12 mouse cellular contexts compared by ENCODE assay signal in the genomic region with DNA sequence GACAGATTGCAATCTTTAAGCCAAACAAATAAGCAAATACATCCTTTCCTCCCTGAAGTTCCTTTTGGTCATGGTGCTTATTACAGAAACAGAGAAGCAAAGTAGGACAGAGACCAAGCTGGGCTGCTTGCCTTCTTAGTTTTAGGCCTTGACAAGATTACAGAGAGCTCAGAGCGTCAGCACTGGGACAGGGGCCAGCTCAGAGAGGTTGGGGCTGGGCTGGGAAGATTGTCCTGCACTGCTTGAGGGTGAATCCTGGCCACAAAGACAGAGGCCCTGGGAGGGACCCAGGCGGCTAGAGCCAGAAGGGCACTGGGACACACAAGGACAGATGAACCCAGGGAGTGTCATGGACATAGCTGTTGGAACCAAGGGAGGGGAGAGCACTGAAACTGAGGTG. TPM values are rescaled to one million over a fixed set of nuclear protein-coding genes. Genes with fewer than 3 reads are reported as not detected.
DNase-seq lines count a peak whose midpoint lies in the region.
"Had no signal": no experiment of that assay in that cellular context is flagged by ENCODE, and none has a peak within 500 bp of the region (broad histone marks: within the 10 kb centered on the region; RNA-seq: fewer than 3 reads in every experiment).

No protein-coding gene starts in this region.

- DNase-seq in heart, adult 18-20 months = peak; percentile 72 to 81
- no peak for DNase-seq in heart, embryonic 10.5 days (ENCODE audit: low spot score)
- DNase-seq in urinary bladder, postnatal 36 days (ENCODE audit: low spot score in 2 of 2) = peak; percentile 18 to 58
- no peak for DNase-seq in urinary bladder, adult 2 months (ENCODE audit: low spot score)
- DNase-seq in heart, postnatal 14 days = peak; percentile 69 to 74
- no peak for DNase-seq in thymus, postnatal 0 days (ENCODE audit: low spot score)
- DNase-seq in embryo, embryonic 10.5 days (ENCODE audit: low spot score) = no peak
- DNase-seq in left cerebral cortex, adult 9 months (ENCODE audit: low spot score in 2 of 2) = no peak
- DNase-seq: B cell, adult 2 months had no signal

- peaks cover 3% of the 10 kb centered on the region; the same call in 1 of the 2 replicates for H3K27me3 ChIP-seq in heart, embryonic 10.5 days (ENCODE audit: insufficient read depth, poor library complexity, severe bottlenecking)
- H3K27me3 ChIP-seq: forebrain, embryonic 15.5 days had no signal

- H3K27ac ChIP-seq in heart, embryonic 10.5 days = no peak overlapping the region
- H3K27ac ChIP-seq: forebrain, embryonic 15.5 days; macrophage had no signal

- no peaks in the 10 kb centered on the region for H3K36me3 ChIP-seq in heart, embryonic 10.5 days
- H3K36me3 ChIP-seq: forebrain, embryonic 15.5 days had no signal

- 33% methylated on average over 2 of the region's 2 CpGs for WGBS in heart, embryonic 10.5 days

- H3K9me3 ChIP-seq in heart, embryonic 10.5 days = no peaks in the 10 kb centered on the region
- H3K9me3 ChIP-seq: forebrain, embryonic 15.5 days had no signal

- no peak overlapping the region for H3K4me3 ChIP-seq in heart, embryonic 10.5 days
- H3K4me3 ChIP-seq: forebrain, embryonic 15.5 days; myocyte had no signal

- no peaks in the 10 kb centered on the region for H3K4me1 ChIP-seq in heart, embryonic 10.5 days
- H3K4me1 ChIP-seq: forebrain, embryonic 15.5 days had no signal

- intact Hi-C loops in heart, postnatal 14 days (cut with DNase I) = no loop called here

RNA-seq across cellular contexts. Expression of gene Adamts7, which starts 17.1 kb away (rescaled TPM):
- 1 to 10 TPM; 7.6 to 8.4 TPM for total RNA-seq in heart, adult 18-20 months (2021)
- 5.6 and 7.0 TPM in 2 replicates for polyA plus RNA-seq in heart, embryonic 10.5 days (2016; fragmentation: Nextera tagmentation; extraction: Ambion mirVana)
- polyA plus RNA-seq in urinary bladder, adult 2 months (2012; rRNA removed) = 5.9 and 6.4 TPM in 2 replicates
- 10 to 100 TPM; 23.4 to 27.5 TPM for total RNA-seq in heart, postnatal 14 days (2021)
- polyA plus RNA-seq in thymus, postnatal 0 days (2015; fragmentation: Nextera tagmentation; extraction: Ambion mirVana) = 0.35 and 0.40 TPM in 2 replicates
- polyA plus RNA-seq: macrophage had no signal

RNA-seq across cellular contexts. Expression of gene Morf4l1, which starts 31.2 kb away (rescaled TPM):
- 100 to 1,000 TPM; 259 to 276 TPM for total RNA-seq in heart, adult 18-20 months (2021)
- 430 and 475 TPM in 2 replicates for polyA plus RNA-seq in heart, embryonic 10.5 days (2016; fragmentation: Nextera tagmentation; extraction: Ambion mirVana)
- 399 and 411 TPM in 2 replicates for polyA plus RNA-seq in urinary bladder, adult 2 months (2012; rRNA removed)
- 100 to 1,000 TPM; 249 to 263 TPM for total RNA-seq in heart, postnatal 14 days (2021)
- polyA plus RNA-seq in thymus, postnatal 0 days (2015; fragmentation: Nextera tagmentation; extraction: Ambion mirVana) = 323 and 332 TPM in 2 replicates

Comparison
In these comparisons a context has a peak if more than half of its experiments do, and no peak if none do; other contexts are left out.
1. DNase-seq: peak in heart, adult 18-20 months (2 of 2), urinary bladder, postnatal 36 days (2 of 2) and heart, postnatal 14 days (2 of 2); none in heart, embryonic 10.5 days (single experiment), urinary bladder, adult 2 months (single experiment), thymus, postnatal 0 days (single experiment), embryo, embryonic 10.5 days (single experiment) and left cerebral cortex, adult 9 months (0 of 2).